Mouse (Mus musculus): ENCODE data around the gene Kcnj6.

The Kcnj6 gene

DNA sequence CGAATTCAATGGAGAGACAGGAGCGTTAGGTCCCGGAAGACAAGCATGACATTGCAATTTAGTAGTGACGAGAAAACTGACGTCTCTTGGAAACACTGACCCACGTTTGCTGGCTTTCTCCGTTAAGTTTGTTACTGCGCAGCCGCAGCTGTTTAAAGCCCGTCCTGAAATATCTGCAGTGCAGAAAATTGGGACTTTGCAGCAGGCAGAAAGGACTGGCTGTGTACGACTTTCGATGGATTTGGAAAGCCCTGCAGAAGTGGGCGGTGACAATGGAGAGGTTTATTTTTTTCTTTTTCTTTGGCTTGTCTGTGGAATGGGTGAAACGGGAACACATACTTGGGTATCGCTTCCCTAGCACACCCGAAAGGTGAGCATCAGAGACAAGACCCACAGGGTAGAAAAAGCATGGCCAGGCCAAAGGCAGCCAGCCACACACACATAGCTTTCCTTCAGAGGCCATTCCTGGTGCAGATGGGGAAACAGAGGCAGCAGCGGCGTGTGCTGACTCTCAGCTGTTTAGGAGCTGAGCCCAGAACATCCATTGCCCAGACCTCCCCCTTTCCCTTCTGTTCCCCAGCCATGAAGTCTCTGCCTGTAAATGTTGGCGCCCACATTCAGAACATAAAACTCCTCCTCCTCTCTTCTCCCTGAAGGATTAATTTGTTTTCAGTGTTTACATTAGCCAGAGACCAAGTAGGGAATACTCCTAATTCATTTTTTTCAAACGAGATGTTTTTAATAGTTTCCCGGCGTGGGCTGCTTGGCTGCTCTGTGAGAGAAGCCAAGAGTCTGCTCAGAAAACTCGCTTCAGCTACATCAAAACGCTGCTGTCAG is 215.2 kb downstream of the Kcnj6 start:
- in situ Hi-C loops (cut with MseI, MboI), result loop anchor here in 1 of 2 experiments (10.0 kb wide), 1 partner anchor 562 kb away; no protein-coding TSS in a partner anchor

DNA sequence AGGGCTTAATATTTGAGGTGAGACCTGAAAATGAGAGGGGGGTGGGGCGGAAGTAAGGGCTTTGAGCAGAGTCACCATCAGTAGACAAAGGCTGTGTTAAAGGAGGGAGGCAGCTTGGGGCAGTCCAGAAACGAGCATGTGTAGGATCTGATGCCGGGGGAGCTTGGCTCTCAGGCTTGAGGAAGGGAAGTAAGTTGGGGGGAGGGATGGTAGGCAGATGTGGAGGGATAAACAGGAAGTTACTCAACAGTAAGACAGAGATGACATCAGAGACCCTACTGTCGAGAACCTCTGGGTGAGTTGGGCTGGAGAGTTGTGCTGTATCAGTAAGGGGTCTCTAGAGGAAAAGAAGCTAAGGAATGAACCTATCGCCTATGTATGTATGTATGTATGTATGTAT is 223.6 kb downstream of the Kcnj6 start:
- in situ Hi-C loops (cut with MseI, MboI), result no loop called here

DNA sequence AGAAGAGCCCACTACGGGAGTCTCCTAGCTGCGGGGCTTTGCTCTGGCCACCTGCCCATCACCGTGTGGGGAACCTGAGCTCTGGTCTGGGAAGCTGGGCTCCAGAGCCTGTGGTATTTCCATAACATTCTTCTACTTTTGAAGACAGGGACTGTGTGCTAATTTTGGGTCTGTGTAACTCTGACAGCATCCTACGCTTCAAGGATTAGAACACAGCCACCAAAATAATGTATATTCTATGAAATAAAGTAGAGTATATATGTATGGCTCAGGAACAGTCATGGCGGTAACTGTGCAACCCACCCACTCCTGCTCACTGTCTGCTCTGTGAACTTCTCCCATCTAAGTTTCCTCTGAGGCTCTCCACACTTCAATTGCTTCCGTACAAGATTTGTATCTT is 229.9 kb downstream of the Kcnj6 start:
- in situ Hi-C loops (cut with MseI, MboI), result no loop called here

DNA sequence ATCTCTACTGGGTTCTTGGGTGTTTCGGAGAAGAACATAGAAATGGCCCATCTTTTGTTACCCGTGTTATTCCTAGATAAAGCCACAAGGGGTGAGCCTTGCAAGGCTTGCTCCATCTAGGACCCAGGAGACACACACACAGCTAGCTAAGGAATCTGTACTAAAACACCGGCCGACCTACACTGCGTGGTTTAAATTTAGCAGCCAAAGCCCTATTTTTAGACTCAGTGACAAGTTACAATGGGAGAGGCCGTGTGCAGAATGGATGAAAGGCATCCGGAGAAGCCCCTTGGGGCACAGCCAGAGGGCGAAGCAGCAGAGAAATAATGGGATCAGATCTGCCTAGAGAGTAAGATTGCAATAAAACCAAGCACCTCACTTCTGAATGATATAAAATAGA is 232.4 kb downstream of the Kcnj6 start:
- in situ Hi-C loops (cut with MseI, MboI), result no loop called here

DNA sequence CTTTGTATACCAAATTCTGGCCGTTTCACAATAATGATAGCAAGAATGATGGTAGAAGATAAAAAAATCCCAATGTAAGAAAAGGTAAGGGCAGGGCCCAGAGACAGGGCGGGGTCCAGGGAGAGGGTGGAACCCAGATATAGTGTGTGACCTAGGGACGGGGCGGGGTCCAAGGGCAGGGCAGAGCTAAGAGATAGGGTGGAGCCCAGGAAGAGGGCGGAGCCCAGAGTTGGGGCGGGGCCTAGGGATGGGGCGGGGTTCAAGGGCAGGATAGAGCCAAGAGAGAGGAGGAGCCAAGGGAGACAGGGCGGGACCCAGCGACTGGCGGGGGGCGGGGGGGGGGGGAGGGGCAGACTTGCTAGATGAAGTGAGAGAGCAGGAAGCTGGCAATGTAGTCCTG is 236.8 kb downstream of the Kcnj6 start:
- in situ Hi-C loops (cut with MseI, MboI), result no loop called here

DNA sequence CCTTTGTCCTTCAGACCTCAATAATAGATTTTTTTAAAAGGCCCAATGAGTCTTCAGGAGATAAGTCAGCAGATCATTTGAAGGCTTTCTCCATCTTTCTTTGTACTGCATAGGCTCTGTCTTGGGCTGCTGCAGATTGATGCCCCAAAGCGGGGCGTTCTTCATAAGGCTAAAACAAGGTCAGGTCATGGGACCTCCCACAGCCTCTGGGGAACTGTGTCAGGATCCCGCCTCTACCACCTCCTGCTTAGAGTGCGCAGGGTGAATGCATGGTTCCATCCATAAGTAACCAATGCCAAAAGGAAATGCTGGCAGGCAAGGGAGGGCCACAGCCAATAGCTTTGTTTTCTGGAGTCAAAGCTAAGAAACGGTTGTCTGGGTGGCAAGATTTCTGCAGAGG is 237.7 kb downstream of the Kcnj6 start:
- in situ Hi-C loops (cut with MseI, MboI), result no loop called here

DNA sequence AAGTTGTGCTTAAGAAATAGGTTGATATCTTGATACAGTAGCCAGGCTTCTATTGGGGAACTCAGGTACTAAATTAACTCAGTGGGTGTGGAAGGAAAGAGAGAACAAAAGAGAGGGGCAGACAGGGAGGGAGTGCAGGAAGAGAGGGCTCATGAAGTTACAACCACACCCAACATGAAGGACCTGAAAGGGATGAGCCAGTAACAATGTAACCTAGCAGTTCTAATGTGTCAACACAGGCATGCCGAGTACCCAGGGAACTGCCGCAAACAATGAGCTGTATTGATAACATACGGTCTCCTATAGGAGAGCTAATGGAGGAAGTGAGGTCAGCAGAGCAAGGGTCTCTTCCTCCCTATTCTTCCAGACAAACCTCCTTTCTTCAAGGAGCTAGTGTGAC is 238.9 kb downstream of the Kcnj6 start:
- in situ Hi-C loops (cut with MseI, MboI), result no loop called here

DNA sequence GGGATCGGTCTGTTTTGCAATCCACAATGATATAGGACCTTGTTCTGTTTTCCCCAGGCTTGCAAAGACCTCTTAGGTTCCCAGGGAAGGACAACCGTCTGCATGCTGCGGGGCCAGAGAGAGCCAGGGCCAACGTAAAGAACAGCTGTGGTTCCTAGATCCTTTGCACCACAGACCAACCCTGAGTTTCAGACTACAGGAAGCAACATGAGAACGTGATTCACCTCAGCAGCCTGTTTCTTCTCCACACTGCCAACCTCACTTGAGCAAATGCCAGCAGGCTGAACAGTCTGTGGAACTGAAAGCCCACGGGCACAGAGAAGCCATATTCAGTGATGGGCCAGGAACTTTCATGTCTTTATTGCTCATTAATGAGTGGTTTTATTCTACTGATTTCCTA is 241.1 kb downstream of the Kcnj6 start:
- in situ Hi-C loops (cut with MseI, MboI), result no loop called here

DNA sequence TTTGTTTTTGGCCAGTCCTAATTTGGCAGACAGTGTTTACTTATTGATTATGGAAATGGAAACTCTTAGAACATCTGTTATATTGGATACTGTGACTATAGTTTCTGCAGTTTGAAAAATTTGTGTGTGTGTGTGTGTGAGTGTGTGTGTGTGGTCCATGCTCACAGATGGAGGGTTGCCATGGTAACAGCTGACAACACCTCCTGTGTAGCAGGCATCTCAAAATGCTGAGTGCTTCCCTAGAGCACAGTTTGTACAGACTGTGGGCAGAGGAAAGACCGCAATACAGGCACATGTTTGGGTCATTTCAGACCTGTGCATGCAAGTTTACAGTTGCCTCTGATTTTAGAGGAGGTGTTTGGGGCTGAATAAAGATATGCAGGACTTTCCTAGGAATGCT is 244.0 kb downstream of the Kcnj6 start:
- in situ Hi-C loops (cut with MseI, MboI), result no loop called here

DNA sequence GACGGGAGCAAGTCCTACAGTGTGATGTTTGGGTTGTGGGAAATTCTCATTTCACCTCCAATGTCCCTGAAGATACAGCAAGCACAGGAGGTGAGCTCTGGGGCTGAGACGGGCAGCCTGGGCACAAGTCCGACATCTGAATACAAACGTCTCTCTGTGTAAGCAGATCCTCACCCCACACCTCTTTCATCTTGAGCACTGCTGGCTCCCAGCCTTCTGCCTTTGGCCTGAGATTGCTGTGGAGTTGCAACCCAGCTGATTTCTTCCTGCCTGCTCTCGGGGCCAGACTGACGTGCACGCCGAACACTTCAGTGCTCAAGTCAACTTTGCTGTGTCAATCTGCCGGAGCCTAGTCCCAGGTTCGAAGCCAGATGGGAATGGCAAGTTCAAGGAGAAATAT is 244.7 kb downstream of the Kcnj6 start:
- in situ Hi-C loops (cut with MseI, MboI), result no loop called here

DNA sequence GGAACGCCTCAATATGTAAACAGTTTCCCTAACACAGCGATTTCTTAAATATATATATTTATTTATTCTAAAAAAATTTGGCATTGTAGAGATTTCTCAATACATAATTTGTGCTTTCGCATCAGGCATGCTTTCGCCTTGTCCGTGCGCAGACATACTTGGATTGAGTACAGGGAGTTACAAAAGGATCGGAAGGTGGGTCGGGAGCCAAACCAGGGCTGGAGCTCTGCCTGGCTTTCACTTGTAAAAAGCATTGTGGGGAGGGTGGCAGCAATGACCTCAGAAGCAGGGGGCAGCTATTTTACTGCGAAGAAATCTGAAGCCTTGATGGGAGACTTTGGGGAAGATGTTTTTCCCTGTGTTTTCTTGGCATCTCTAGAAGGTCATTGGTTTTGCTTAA is 252.5 kb downstream of the Kcnj6 start:
- in situ Hi-C loops (cut with MseI, MboI), result no loop called here

DNA sequence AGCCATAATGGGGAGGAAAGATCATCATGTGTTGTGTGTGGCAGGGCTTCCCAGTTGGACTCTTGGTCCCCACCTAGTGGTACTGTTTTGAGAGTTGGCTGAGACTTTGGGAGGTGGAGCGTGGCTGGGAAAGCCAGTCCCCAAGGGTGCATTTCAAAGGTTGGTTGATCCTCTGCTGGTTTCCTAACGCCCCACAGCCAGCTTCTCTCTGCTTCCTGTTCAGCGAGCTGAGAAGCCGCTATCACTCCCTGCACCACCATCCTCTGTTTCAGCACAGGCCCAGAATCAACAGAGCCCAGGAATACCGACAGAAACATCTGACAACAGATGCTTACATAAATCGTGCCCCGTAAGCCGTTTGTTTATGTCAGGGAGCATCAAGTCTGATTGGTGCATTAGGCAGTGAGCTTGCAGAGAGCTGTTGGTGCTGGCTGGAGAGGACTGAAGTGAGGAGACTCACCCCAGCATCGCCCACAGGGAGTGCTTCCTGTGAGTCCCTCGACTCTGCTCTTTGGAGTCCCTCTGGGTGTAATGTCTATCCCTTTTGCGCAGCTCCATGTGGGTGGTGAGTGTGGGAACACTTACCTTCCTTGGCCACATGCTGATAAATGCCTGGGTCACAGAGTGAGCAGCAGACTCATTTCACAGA is 253.5 kb downstream of the Kcnj6 start:
- in situ Hi-C loops (cut with MseI, MboI), result no loop called here

DNA sequence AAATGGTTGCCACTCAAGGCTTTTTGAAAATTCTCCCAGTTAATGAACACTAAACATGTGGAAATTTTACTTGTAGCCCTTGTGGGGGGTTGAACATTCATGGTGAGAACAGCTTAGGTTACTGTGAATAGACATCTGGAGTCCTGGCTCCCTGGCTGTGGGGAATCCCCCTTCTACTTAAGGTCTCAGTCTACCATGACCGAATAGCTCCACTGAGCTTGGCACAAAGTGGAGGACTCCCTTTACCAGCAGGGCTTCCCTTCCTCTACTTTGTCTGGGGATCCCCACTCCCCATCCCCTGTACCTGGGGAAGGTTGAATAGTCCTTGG is 260.2 kb downstream of the Kcnj6 start:
- in situ Hi-C loops (cut with MseI, MboI), result no loop called here

DNA sequence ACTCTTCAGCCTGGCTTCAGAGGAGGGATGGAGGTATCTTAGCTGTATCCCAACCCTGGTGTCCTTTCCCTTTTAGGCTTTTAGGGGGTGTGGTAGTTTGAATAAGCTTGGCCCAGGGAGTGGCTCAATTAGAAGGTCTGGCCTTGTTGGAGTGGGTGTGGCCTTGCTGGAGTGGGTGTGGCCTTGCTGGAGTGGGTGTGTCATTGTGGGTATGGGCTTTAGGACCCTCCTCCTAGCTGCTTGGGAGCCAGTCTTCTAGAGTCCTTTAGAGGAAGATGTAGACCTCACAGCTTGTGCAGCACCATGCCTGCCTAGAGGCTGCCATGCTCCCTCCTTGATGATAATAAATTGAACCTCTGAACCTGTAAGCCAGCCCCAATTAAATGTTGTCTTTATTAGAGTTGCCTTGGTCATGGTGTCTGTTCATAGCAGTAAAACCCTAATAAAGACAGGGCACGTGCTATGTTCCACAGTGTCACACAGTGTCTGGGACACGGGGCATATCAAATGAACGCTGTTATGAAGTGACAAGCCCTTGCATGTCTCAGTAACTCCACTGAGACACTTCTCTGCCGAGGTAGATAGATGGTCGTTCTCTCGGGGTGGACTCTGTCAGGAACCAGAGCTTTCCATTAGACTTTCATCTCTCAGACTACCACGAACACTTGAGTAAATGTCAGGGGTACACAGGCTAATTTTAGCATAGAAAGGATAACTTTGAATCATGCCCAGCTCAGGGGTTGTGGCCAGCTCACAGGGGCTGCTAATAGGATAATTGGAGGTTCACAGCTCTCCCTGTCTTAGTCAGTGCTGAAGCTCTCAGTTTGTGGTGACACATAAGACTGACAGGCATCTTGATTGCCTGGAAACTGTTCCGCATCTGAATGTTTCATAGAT is 260.8 kb downstream of the Kcnj6 start:
- in situ Hi-C loops (cut with MseI, MboI), result no loop called here

DNA sequence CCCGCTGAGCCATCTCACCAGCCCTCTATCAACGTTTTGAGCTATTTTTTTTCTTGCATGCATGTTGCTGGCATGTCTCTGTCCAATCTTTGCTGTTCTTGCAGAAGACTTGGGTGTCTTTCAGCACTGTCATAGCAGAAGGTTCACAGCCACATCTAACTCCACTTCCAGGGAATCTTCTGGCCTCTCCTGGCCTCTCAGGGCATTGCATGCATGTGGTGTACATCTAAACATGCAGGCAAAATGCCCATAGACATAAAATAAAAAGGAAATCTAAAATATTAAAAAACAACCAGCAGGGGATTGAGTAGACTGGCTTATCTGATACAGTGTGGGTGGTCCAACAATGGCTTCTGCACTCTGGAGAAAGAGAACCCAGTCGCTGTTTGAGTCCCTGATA is 262.0 kb downstream of the Kcnj6 start:
- in situ Hi-C loops (cut with MseI, MboI), result no loop called here

DNA sequence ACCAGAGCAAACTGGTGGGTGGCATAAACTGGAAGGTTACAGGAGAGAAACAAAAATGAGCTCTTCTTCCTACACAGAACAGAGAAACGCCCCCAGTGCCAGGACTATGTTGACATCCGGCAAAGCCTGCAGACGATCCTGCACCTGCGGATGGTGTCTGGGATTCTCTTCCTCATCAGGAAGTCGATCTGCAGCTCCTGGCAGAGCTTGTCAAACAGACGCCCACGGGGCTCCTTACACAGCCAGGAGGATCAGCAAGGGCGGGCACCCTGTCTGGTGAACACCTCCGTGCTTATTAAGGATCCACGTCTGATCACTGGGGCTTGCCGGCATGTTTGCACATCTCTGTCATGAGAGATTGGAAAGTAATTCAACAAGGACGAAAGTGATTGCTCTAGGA is 266.5 kb downstream of the Kcnj6 start:
- in situ Hi-C loops (cut with MseI, MboI), result no loop called here

DNA sequence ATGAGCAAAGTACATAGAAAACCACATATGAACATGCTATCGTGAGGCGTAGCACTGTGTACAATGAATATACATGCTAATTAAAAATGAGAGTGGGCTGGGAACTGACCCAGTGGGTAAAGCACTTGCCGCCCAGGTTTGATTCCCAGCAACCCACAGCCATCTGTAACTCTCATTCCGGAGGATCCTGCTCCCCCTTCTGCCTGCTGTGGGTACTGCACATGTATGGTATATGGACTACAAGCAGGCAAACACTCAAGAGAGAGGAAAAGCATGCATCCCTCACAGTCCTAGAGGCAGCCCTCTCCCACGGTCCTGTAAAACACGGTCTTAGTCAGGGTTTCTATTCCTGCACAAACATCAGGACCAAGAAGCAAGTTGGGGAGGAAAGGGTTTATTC is 268.3 kb downstream of the Kcnj6 start:
- in situ Hi-C loops (cut with MseI, MboI), result no loop called here

DNA sequence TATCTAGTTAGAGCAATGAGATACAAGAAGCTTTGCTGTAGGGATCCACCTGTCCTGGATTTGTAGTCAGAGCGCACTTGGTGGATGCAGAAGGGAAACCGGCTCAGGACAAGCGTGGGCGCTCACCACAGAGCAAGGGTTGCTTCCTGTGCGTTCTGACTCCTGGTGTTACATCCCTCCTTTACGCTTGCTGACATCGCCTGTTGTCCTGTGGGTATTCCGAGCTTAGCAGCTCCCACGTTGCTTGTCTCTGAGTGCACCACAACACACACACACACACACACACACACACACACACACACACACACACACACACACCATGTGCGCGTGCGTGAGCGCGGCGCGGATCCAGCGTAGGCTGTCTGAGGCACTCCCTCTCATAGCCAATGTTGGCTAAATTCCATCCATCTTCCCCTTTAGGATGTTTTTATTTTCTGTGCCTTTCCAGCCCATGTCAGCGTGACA is 272.7 kb downstream of the Kcnj6 start:
- in situ Hi-C loops (cut with MseI, MboI), result no loop called here

DNA sequence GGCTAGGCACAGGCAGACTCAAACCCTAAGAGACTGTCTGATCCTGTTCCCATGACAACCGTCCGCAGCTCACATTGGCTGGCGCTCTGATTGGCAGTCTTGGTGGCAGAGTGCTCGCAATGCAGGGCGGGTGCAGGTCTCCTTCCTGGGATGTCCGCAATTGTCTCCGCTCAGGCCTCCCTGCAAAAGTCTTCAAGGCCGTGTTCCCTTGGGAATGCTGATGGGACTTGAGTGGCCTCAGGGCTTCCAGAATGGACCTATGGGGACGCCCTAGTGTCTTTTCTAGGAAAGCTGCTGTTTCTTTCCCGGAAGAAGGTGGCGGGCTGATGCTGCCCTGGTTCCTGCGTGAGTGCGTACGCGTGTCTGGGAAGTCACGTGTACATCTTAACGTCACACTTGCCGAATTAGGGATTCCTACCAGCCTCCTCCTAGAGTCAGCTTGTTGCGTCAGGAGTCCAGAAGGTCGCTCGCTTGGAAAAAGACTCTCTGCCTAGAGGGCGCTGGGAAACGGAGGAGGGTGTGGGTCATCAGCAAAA is 273.4 kb downstream of the Kcnj6 start:
- in situ Hi-C loops (cut with MseI, MboI), result no loop called here

DNA sequence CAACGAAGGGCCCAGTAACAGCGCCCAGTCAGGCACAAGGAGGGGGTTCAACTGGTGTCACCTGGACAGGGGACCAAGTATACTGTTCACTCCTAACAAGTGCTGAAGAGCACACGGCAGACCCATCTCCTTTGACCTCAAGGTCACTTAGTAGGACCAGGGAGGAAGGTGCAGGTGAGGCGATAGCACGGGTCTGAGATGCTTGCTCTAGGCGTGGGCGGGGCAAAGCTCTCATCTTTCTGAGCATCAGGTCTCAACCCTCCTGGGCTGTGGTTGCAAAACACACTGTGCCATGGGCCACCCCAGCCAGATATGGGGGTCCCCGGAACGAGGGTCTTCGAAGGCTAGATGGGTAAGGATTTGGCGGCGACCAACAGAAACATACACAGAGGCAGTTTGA is 274.6 kb downstream of the Kcnj6 start:
- in situ Hi-C loops (cut with MseI, MboI), result no loop called here

DNA sequence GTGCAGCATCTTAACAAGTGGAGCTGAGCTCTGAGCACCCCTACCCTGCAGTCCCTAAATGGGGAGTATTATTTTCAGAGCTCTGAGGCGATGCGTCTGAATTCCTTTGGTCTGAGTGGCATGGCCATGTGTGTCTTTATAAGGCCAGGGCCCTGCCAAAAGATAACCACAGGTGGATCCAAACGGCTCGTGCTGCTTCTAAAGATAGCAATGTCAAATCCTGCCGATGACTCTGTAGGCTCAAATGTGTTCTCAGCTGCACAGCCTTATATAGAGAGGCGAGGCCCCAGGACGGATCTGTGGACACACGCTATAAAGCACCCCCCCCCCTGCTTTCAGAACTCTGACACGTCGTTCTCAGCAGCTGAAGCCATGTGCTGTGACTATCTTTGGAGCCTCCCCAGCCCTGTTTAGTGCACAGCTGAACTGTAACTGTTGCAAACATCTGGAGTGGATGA is 275.9 kb downstream of the Kcnj6 start:
- in situ Hi-C loops (cut with MseI, MboI), result no loop called here
